Mouse (Mus musculus): ENCODE measurements around the gene Cd3e. TPM values are rescaled to one million over a fixed set of nuclear protein-coding genes. Genes with fewer than 3 reads are reported as not detected.

Cd3e gene
- polyA plus RNA-seq, 1 experiment from 2014 or later = not detected

DNA sequence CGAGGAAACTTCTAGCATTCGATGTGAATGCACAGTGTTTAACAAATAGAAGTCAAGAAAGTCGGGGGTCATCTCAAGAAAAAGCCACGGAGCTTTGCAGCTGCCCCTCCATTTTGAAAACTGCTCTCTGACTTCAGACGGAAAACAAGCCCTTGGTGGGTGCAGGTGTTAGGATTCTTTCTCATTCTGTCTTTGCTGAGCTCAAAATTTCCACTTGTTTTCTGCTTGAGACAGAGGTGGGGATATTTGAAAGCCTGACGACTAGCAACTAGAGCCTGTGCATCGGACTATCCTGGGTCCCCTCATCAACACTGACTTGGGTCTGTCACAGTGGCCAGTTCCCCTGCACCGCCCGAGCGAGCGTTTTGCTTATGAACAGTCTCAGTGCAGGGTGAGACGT lies 2.0 kb downstream of the Cd3e start:
- no peaks in the 10 kb centered on the region for H3K27me3 ChIP-seq (ENCODE audit: control insufficient read depth, insufficient read depth, low read length)
- WGBS = 81% methylated on average over 12 of the region's 12 CpGs
- H3K9ac ChIP-seq (ENCODE audit: low read depth, low read length) = no peak overlapping the region
- no peak for ATAC-seq (ENCODE audit: low FRiP score, low TSS enrichment)
- H3K9me3 ChIP-seq (ENCODE audit: control insufficient read depth, low read length) = no peaks in the 10 kb centered on the region
- no peak overlapping the region for H3K4me3 ChIP-seq (ENCODE audit: low read length)
- no peaks in the 10 kb centered on the region for H3K36me3 ChIP-seq (ENCODE audit: control insufficient read depth, insufficient read depth, low read length)
- H3K4me1 ChIP-seq (ENCODE audit: control insufficient read depth, insufficient read depth, low read length) = no peaks in the 10 kb centered on the region
- H3K4me2 ChIP-seq (replicated peaks; ENCODE audit: low read depth, low read length) = no peak overlapping the region
- no peak overlapping the region for H3K27ac ChIP-seq (ENCODE audit: low read depth, low read length)

DNA sequence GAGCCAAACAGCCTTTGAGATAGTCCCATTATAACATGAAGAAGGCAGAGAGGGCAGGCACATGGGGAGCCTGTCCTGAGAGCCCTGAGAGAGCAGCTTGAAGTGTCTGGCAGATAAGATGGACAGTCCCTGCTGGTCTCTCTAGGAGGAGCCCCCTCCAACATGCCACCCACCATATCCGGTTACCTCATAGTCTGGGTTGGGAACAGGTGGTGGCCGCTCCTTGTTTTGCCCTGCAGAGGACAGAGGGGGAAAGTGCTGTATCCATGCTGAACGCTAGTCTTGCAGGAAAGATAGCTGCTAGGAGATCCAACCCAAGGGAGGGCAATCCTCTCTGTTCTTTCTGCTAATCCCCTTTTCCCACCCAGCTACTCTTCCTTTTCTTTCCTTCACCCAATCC lies 9.2 kb downstream of the Cd3e start:
- Histone ChIP-seq H3K36me3 (ENCODE audit: control insufficient read depth, insufficient read depth, low read length) (no peaks in the 10 kb centered on the region), H3K9ac (ENCODE audit: low read depth, low read length) (no peak overlapping the region), H3K27ac (ENCODE audit: low read depth, low read length) (no peak overlapping the region), H3K4me2 (replicated peaks; ENCODE audit: low read depth, low read length) (no peak overlapping the region), H3K9me3 (ENCODE audit: control insufficient read depth, low read length) (no peaks in the 10 kb centered on the region), H3K27me3 (ENCODE audit: control insufficient read depth, insufficient read depth, low read length) (no peaks in the 10 kb centered on the region), H3K4me1 (ENCODE audit: control insufficient read depth, insufficient read depth, low read length) (0 out of 2 replicates have a peak, but pooled peaks cover 5% of the 10 kb centered on the region), H3K4me3 (ENCODE audit: low read length) (no peak overlapping the region)
- WGBS = 59% methylated on average over 3 of the region's 3 CpGs
- 0 out of 2 replicates have a peak, but pooled peaks have one; percentile 35 for ATAC-seq (ENCODE audit: low FRiP score, low TSS enrichment)

DNA sequence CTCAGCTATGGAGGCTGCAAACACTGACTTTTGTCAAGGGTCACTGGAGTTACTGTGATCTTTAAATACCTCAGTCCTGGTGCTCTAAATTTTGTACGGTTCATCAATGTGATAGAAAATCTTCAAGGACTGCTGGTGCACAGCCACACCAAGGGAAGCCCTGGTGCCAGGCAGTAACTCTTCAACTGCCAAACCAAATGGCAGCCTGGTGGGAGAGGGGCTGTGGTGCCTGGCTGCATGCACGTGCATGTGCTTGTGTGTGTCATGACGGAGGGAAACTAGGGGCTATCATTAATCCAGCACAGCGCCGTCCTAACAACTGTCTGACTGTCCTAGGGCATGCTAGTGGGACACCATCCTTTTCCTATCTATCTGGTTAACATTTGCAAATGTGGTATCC lies 9.7 kb downstream of the Cd3e start:
- no peak for ATAC-seq (ENCODE audit: low FRiP score, low TSS enrichment)
- 58% methylated on average over 5 of the region's 5 CpGs for WGBS
- H3K4me3 ChIP-seq (ENCODE audit: low read length) = no peak overlapping the region
- no peak overlapping the region for H3K9ac ChIP-seq (ENCODE audit: low read depth, low read length)
- H3K4me2 ChIP-seq (replicated peaks; ENCODE audit: low read depth, low read length) = no peak overlapping the region
- H3K4me1 ChIP-seq (ENCODE audit: control insufficient read depth, insufficient read depth, low read length) = 0 out of 2 replicates have a peak, but pooled peaks cover 5% of the 10 kb centered on the region
- H3K27ac ChIP-seq (ENCODE audit: low read depth, low read length) = no peak overlapping the region
- H3K27me3 ChIP-seq (ENCODE audit: control insufficient read depth, insufficient read depth, low read length) = no peaks in the 10 kb centered on the region
- H3K9me3 ChIP-seq (ENCODE audit: control insufficient read depth, low read length) = no peaks in the 10 kb centered on the region
- H3K36me3 ChIP-seq (ENCODE audit: control insufficient read depth, insufficient read depth, low read length) = no peaks in the 10 kb centered on the region

DNA sequence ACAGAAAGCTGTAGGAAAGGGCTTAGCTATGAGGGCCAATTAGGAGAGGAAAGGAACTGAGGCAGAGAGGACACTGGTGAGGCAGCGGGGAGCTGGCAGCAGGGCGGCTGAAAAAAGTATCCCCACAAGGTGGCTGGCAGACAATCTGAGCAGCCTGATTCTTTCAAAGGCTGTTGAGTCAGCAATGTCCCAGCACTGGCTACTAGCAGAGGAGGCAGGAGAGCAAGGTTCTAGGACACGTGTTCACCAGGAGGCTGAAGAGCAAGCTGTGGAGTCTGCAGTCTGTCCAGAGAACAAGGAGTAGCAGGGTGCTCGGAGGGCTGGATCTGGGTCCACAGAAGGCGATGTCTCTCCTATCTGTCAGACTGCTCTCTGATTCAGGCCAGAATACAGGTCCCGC lies 10.3 kb downstream of the Cd3e start:
- 0 out of 2 replicates have a peak, but pooled peaks cover 5% of the 10 kb centered on the region for H3K4me1 ChIP-seq (ENCODE audit: control insufficient read depth, insufficient read depth, low read length)
- ATAC-seq (ENCODE audit: low FRiP score, low TSS enrichment) = no peak
- H3K9me3 ChIP-seq (ENCODE audit: control insufficient read depth, low read length) = no peaks in the 10 kb centered on the region
- 69% methylated on average over 6 of the region's 6 CpGs for WGBS
- H3K4me2 ChIP-seq (replicated peaks; ENCODE audit: low read depth, low read length) = no peak overlapping the region
- H3K9ac ChIP-seq (ENCODE audit: low read depth, low read length) = no peak overlapping the region
- H3K27me3 ChIP-seq (ENCODE audit: control insufficient read depth, insufficient read depth, low read length) = no peaks in the 10 kb centered on the region
- no peak overlapping the region for H3K4me3 ChIP-seq (ENCODE audit: low read length)
- H3K27ac ChIP-seq (ENCODE audit: low read depth, low read length) = no peak overlapping the region
- H3K36me3 ChIP-seq (ENCODE audit: control insufficient read depth, insufficient read depth, low read length) = no peaks in the 10 kb centered on the region

DNA sequence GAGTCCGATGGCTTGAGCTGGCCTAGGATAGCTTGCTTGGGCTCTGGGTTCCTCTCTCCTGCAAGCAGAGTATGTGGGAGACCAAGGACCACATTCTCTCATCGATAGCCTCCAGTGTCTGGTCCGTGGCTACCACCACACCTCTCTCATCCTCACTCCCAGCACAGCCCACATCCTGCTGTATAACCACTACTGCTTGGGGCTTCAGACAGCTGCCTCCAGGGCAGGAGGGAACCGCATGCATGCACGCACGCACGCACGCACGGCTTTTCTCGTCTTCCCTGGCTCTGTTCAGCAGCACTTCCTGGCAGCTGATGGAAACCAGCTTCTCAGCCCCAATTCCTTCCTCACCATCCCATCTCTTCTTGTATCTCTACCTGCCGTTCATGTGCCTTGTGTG lies 11.3 kb downstream of the Cd3e start:
- Histone ChIP-seq H3K9me3 (ENCODE audit: control insufficient read depth, low read length) (no peaks in the 10 kb centered on the region), H3K36me3 (ENCODE audit: control insufficient read depth, insufficient read depth, low read length) (no peaks in the 10 kb centered on the region), H3K4me2 (replicated peaks; ENCODE audit: low read depth, low read length) (no peak overlapping the region), H3K4me1 (ENCODE audit: control insufficient read depth, insufficient read depth, low read length) (0 out of 2 replicates have a peak, but pooled peaks cover 5% of the 10 kb centered on the region), H3K27ac (ENCODE audit: low read depth, low read length) (no peak overlapping the region), H3K9ac (ENCODE audit: low read depth, low read length) (no peak overlapping the region), H3K27me3 (ENCODE audit: control insufficient read depth, insufficient read depth, low read length) (no peaks in the 10 kb centered on the region), H3K4me3 (ENCODE audit: low read length) (no peak overlapping the region)
- no peak for ATAC-seq (ENCODE audit: low FRiP score, low TSS enrichment)
- WGBS = 49% methylated on average over 11 of the region's 11 CpGs

DNA sequence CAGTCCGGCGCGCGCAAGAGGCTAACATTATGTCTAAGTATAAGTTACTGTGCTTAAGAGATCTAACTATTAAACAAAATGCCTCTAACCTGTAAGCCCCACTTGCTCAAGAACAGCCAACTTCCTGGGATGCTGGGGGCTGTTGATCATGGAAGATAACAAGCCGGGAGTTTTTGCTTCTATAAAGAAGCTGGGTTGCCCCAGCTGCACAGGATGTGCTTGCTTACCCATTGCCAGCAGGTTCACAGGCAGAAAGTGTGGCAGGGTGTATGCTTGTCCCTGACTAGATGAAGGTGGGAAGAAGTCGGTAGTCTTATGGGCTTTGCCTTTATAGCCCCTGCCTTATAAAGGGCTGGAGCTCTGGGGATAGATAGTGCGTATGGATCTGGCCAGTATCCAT lies 12.8 kb downstream of the Cd3e start:
- H3K27me3 ChIP-seq (ENCODE audit: control insufficient read depth, insufficient read depth, low read length) = no peaks in the 10 kb centered on the region
- H3K9ac ChIP-seq (ENCODE audit: low read depth, low read length) = no peak overlapping the region
- H3K36me3 ChIP-seq (ENCODE audit: control insufficient read depth, insufficient read depth, low read length) = no peaks in the 10 kb centered on the region
- no peak overlapping the region for H3K4me3 ChIP-seq (ENCODE audit: low read length)
- no peak overlapping the region for H3K4me2 ChIP-seq (replicated peaks; ENCODE audit: low read depth, low read length)
- H3K27ac ChIP-seq (ENCODE audit: low read depth, low read length) = no peak overlapping the region
- WGBS = 91% methylated on average over 7 of the region's 7 CpGs
- no peak for ATAC-seq (ENCODE audit: low FRiP score, low TSS enrichment)
- 0 out of 2 replicates have a peak, but pooled peaks cover 5% of the 10 kb centered on the region for H3K4me1 ChIP-seq (ENCODE audit: control insufficient read depth, insufficient read depth, low read length)
- no peaks in the 10 kb centered on the region for H3K9me3 ChIP-seq (ENCODE audit: control insufficient read depth, low read length)

DNA sequence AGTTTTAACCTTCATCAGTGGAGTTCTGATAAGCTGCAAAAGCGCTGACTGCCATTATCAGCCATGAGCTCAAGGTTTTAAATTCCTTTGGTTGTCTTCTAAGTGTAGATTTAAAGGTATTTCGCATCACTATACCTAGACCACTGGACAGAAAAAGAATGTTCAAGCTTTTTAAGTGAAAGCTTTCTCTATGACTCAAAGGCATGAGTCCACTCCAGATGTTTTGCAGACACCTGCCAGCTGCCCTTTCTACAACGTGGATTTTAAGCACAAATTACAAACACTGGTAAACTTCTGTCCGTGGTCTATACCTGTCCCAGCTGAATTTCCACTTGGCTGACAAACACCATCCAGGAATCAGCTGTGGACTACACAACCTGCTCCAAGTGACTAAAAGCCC lies 14.5 kb downstream of the Cd3e start:
- H3K4me1 ChIP-seq (ENCODE audit: control insufficient read depth, insufficient read depth, low read length) = 0 out of 2 replicates have a peak, but pooled peaks cover 2% of the 10 kb centered on the region
- H3K36me3 ChIP-seq (ENCODE audit: control insufficient read depth, insufficient read depth, low read length) = no peaks in the 10 kb centered on the region
- no peak overlapping the region for H3K4me3 ChIP-seq (ENCODE audit: low read length)
- no peak overlapping the region for H3K4me2 ChIP-seq (replicated peaks; ENCODE audit: low read depth, low read length)
- no peak for ATAC-seq (ENCODE audit: low FRiP score, low TSS enrichment)
- H3K27me3 ChIP-seq (ENCODE audit: control insufficient read depth, insufficient read depth, low read length) = no peaks in the 10 kb centered on the region
- no peak overlapping the region for H3K27ac ChIP-seq (ENCODE audit: low read depth, low read length)
- 76% methylated on average over 4 of the region's 4 CpGs for WGBS
- H3K9ac ChIP-seq (ENCODE audit: low read depth, low read length) = no peak overlapping the region
- no peaks in the 10 kb centered on the region for H3K9me3 ChIP-seq (ENCODE audit: control insufficient read depth, low read length)

DNA sequence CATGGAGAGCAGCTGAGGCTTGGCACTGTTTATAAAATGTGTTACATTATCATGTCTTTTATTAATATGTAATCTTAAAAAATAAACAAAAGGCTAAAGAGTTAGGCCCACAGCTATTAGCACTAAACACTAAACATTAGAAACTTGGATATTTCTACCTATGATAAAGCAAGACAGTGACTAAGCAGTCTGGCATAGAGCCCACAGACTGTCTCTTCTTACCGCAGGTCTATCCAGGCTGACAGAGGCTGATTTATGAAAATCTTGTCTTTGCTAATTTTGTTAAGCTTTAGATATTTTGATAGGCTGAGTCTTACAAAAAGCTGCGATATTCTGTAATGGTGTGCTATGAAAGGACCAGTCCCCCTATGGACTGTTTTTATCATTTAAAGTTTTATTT lies 16.2 kb downstream of the Cd3e start:
- no peaks in the 10 kb centered on the region for H3K36me3 ChIP-seq (ENCODE audit: control insufficient read depth, insufficient read depth, low read length)
- no peaks in the 10 kb centered on the region for H3K4me1 ChIP-seq (ENCODE audit: control insufficient read depth, insufficient read depth, low read length)
- H3K27me3 ChIP-seq (ENCODE audit: control insufficient read depth, insufficient read depth, low read length) = no peaks in the 10 kb centered on the region
- H3K27ac ChIP-seq (ENCODE audit: low read depth, low read length) = no peak overlapping the region
- H3K9me3 ChIP-seq (ENCODE audit: control insufficient read depth, low read length) = no peaks in the 10 kb centered on the region
- no peak for ATAC-seq (ENCODE audit: low FRiP score, low TSS enrichment)
- WGBS = 89% methylated on average over 2 of the region's 2 CpGs
- H3K9ac ChIP-seq (ENCODE audit: low read depth, low read length) = no peak overlapping the region
- H3K4me3 ChIP-seq (ENCODE audit: low read length) = no peak overlapping the region
- H3K4me2 ChIP-seq (replicated peaks; ENCODE audit: low read depth, low read length) = no peak overlapping the region

DNA sequence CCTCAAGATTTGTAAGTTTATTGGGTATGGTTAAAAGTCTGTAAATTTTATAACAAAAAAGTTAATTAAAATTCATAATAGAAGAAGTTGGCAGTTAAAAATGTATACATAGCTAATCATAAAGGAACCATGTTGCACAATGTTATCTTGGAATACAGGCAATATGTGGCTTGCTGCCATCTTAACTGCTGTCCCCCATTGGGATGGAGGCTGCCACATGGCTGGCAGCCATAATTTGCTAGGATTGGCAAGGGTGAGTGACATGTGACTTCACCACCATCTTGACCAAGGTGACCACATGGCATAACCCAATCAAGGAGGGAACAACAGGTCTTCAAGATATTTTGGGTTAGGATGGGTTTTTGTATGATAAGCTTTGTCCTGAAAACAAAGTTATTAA lies 17.2 kb downstream of the Cd3e start:
- H3K4me2 ChIP-seq (replicated peaks; ENCODE audit: low read depth, low read length) = no peak overlapping the region
- H3K9ac ChIP-seq (ENCODE audit: low read depth, low read length) = no peak overlapping the region
- ATAC-seq (ENCODE audit: low FRiP score, low TSS enrichment) = no peak
- H3K4me1 ChIP-seq (ENCODE audit: control insufficient read depth, insufficient read depth, low read length) = no peaks in the 10 kb centered on the region
- H3K36me3 ChIP-seq (ENCODE audit: control insufficient read depth, insufficient read depth, low read length) = no peaks in the 10 kb centered on the region
- no peaks in the 10 kb centered on the region for H3K27me3 ChIP-seq (ENCODE audit: control insufficient read depth, insufficient read depth, low read length)
- no peak overlapping the region for H3K27ac ChIP-seq (ENCODE audit: low read depth, low read length)
- H3K4me3 ChIP-seq (ENCODE audit: low read length) = no peak overlapping the region
- H3K9me3 ChIP-seq (ENCODE audit: control insufficient read depth, low read length) = no peaks in the 10 kb centered on the region

DNA sequence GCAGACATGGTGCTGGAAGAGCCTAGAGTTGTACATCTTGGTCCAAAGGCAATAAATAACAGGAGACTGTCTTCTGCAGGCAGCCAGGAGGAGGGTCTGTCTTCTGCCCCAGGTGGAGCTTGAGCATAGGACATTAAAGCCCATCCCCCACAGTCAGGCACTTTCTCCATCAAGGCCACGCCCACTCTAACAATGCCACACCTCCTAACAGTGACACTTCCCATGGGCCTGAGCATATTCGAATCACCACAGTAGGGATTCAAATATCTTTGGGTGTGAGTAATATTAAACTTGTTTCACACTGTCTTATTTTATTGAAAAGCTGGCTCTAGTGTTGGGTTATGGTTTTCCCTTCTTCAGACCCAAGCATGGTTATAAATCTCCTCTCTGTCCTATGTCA lies 17.6 kb downstream of the Cd3e start:
- Histone ChIP-seq H3K4me1 (ENCODE audit: control insufficient read depth, insufficient read depth, low read length) (no peaks in the 10 kb centered on the region), H3K9me3 (ENCODE audit: control insufficient read depth, low read length) (no peaks in the 10 kb centered on the region), H3K27ac (ENCODE audit: low read depth, low read length) (no peak overlapping the region), H3K27me3 (ENCODE audit: control insufficient read depth, insufficient read depth, low read length) (no peaks in the 10 kb centered on the region), H3K4me2 (replicated peaks; ENCODE audit: low read depth, low read length) (no peak overlapping the region), H3K36me3 (ENCODE audit: control insufficient read depth, insufficient read depth, low read length) (no peaks in the 10 kb centered on the region), H3K4me3 (ENCODE audit: low read length) (no peak overlapping the region), H3K9ac (ENCODE audit: low read depth, low read length) (no peak overlapping the region)
- ATAC-seq (ENCODE audit: low FRiP score, low TSS enrichment) = no peak
- 75% methylated on average over 2 of the region's 2 CpGs for WGBS

All from kidney, embryonic 14.5 days (tissue).